ENCODE assay signal across 22 mouse cellular contexts in genomic region chr2:10034976-10035375, GRCm38 (mm10).
"Had no signal": no experiment of that assay in that cellular context is flagged by ENCODE, and none has a peak within 500 bp of the region (broad histone marks: within the 10 kb centered on the region; RNA-seq: fewer than 3 reads in every experiment).

No protein-coding gene starts in this region.

- H3K4me1 ChIP-seq: limb, embryonic 15.5 days; midbrain, embryonic 12.5 days; neural tube, embryonic 15.5 days had no signal

- H3K4me2 ChIP-seq: limb, embryonic 12.5 days; limb, embryonic 15.5 days; liver, embryonic 11.5 days; lung, embryonic 14.5 days; midbrain, embryonic 12.5 days; midbrain, embryonic 15.5 days; neural tube, embryonic 15.5 days had no signal

- H3K27me3 ChIP-seq: limb, embryonic 12.5 days; limb, embryonic 15.5 days; midbrain, embryonic 12.5 days; midbrain, embryonic 15.5 days; neural tube, embryonic 15.5 days had no signal

- DNase-seq: kidney, adult 9 months; kidney, postnatal 14 days; kidney, postnatal 4 days; left cerebral cortex, postnatal 4 days; liver, postnatal 0 days; lung, embryonic 14.5 days; right cerebral cortex, adult 18-20 months; right cerebral cortex, postnatal 14 days; right cerebral cortex, postnatal 4 days; thymus, adult 2 months; thymus, postnatal 14 days; thymus, postnatal 4 days had no signal

- H3K27ac ChIP-seq: limb, embryonic 12.5 days; limb, embryonic 15.5 days; liver, embryonic 14.5 days; macrophage; midbrain, embryonic 12.5 days; midbrain, embryonic 15.5 days; neural tube, embryonic 15.5 days; stomach, postnatal 0 days had no signal

- H3K36me3 ChIP-seq: midbrain, embryonic 15.5 days had no signal

- H3K4me3 ChIP-seq: limb, embryonic 12.5 days; limb, embryonic 15.5 days; midbrain, embryonic 12.5 days; midbrain, embryonic 15.5 days; neural tube, embryonic 15.5 days had no signal

- ATAC-seq: liver, postnatal 0 days; lung, postnatal 0 days; midbrain, embryonic 15.5 days had no signal

- H3K9me3 ChIP-seq: limb, embryonic 12.5 days; limb, embryonic 15.5 days; midbrain, embryonic 12.5 days; midbrain, embryonic 15.5 days; neural tube, embryonic 15.5 days had no signal

- H3K9ac ChIP-seq: limb, embryonic 12.5 days; limb, embryonic 15.5 days; liver, embryonic 14.5 days; liver, postnatal 0 days; lung, embryonic 14.5 days; midbrain, embryonic 12.5 days; midbrain, embryonic 15.5 days; neural tube, embryonic 15.5 days had no signal
